Mouse (Mus musculus): ENCODE measurements around the gene Parvb. TPM values are rescaled to one million over a fixed set of nuclear protein-coding genes. Genes with fewer than 3 reads are reported as not detected.

Parvb gene
- polyA plus RNA-seq, 1 experiment from 2014 or later: 2.5 TPM

GRCm38 (mm10) chr15:84312878-84313565 lies 81.2 kb downstream of the Parvb start:
- DNase-seq (ENCODE audit: low spot score) (no peak), ATAC-seq (no peak)
- H3K27me3 ChIP-seq (replicated peaks; ENCODE audit: control insufficient read depth, insufficient read depth, low read length): no peaks in the 10 kb centered on the region
- H3K4me2 ChIP-seq (ENCODE audit: low read length): no peak overlapping the region
- WGBS: 56% methylated on average over 9 of the region's 10 CpGs
- H3K4me3 ChIP-seq (ENCODE audit: low read depth, low read length): no peak overlapping the region
- no peak overlapping the region for H3K27ac ChIP-seq (ENCODE audit: low read depth, low read length)
- H3K9me3 ChIP-seq (replicated peaks; ENCODE audit: control insufficient read depth, low read length): no peaks in the 10 kb centered on the region
- H3K36me3 ChIP-seq (ENCODE audit: control insufficient read depth, insufficient read depth, low read length): no peaks in the 10 kb centered on the region
- H3K9ac ChIP-seq (ENCODE audit: low read length): no peak overlapping the region
- peaks cover 28% of the 10 kb centered on the region for H3K4me1 ChIP-seq (ENCODE audit: control insufficient read depth, insufficient read depth, low read length)

- no peak overlapping the region for H3K4me2 ChIP-seq (ENCODE audit: low read length)
- H3K4me1 ChIP-seq (ENCODE audit: control insufficient read depth, insufficient read depth, low read length): peaks cover 28% of the 10 kb centered on the region
- DNase-seq (ENCODE audit: low spot score): no peak
- no peaks in the 10 kb centered on the region for H3K27me3 ChIP-seq (replicated peaks; ENCODE audit: control insufficient read depth, insufficient read depth, low read length)
- 23% methylated on average over 9 of the region's 9 CpGs for WGBS
- no peaks in the 10 kb centered on the region for H3K9me3 ChIP-seq (replicated peaks; ENCODE audit: control insufficient read depth, low read length)
- no peak for ATAC-seq
- H3K27ac ChIP-seq (ENCODE audit: low read depth, low read length): 0 out of 2 replicates have a peak overlapping the region, but pooled peaks have one; percentile 14
- no peak overlapping the region for H3K9ac ChIP-seq (ENCODE audit: low read length)
- H3K4me3 ChIP-seq (ENCODE audit: low read depth, low read length): no peak overlapping the region
- no peaks in the 10 kb centered on the region for H3K36me3 ChIP-seq (ENCODE audit: control insufficient read depth, insufficient read depth, low read length)
These were observed 81.7 kb downstream of the Parvb start for GRCm38 (mm10) chr15:84313566-84313878.

- no peak overlapping the region for H3K4me3 ChIP-seq (ENCODE audit: low read depth, low read length)
- 12% methylated on average over 18 of the region's 18 CpGs for WGBS
- H3K9ac ChIP-seq (ENCODE audit: low read length): peak overlapping the region; percentile 29; the same call in 1 of the 2 replicates
- H3K27me3 ChIP-seq (replicated peaks; ENCODE audit: control insufficient read depth, insufficient read depth, low read length): no peaks in the 10 kb centered on the region
- ATAC-seq: no peak
- DNase-seq (ENCODE audit: low spot score): no peak
- H3K27ac ChIP-seq (ENCODE audit: low read depth, low read length): peak overlapping the region; percentile 27; the same call in 1 of the 2 replicates
- no peaks in the 10 kb centered on the region for H3K36me3 ChIP-seq (ENCODE audit: control insufficient read depth, insufficient read depth, low read length)
- H3K4me1 ChIP-seq (ENCODE audit: control insufficient read depth, insufficient read depth, low read length): peaks cover 28% of the 10 kb centered on the region
- H3K9me3 ChIP-seq (replicated peaks; ENCODE audit: control insufficient read depth, low read length): no peaks in the 10 kb centered on the region
- H3K4me2 ChIP-seq (ENCODE audit: low read length): no peak overlapping the region
These were observed 82.7 kb downstream of the Parvb start for GRCm38 (mm10) chr15:84314420-84315080.

DNA sequence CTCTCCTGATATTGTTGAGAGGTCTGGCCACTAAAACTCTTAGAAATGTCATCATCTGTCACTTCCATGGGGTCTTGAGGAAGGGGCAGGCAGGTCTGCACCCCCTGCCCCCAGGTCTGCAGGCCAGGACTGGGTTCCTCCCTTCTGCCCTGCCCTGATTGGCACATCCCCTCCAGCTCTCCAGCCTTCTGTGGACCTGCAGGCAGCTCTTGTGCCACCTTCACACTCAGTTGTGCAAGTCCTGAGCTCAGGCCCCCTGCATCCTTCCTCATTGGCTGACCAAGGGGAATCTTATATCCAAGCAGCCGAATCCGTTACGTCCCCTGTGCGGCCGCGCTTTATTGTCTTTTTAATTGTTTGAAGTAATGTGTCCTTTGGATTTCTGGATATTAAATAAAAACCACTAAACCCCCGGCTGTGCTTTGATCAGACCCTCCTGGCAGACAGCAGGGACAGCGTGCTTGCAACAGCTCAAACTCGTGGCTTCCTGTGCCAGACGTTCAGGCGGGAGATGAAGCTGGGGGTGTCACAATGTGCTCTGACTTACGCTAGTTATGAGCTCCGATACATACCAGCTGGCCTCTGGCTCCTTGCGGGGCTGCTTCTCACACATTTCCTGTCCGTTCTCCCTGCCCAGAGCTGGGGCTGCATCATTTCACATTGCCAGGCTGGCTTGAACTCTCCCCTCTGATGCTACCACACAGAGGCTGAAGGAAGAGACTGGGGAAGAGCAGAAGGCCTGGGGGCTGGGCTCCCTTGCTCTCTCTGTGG lies 83.6 kb downstream of the Parvb start:
- ATAC-seq: no peak; the same call in 1 of the 2 replicates
- Histone ChIP-seq H3K27me3 (replicated peaks; ENCODE audit: control insufficient read depth, insufficient read depth, low read length) (no peaks in the 10 kb centered on the region), H3K9me3 (replicated peaks; ENCODE audit: control insufficient read depth, low read length) (no peaks in the 10 kb centered on the region), H3K27ac (ENCODE audit: low read depth, low read length) (no peak overlapping the region), H3K4me1 (ENCODE audit: control insufficient read depth, insufficient read depth, low read length) (peaks cover 27% of the 10 kb centered on the region), H3K9ac (ENCODE audit: low read length) (no peak overlapping the region), H3K36me3 (ENCODE audit: control insufficient read depth, insufficient read depth, low read length) (no peaks in the 10 kb centered on the region), H3K4me2 (ENCODE audit: low read length) (no peak overlapping the region), H3K4me3 (ENCODE audit: low read depth, low read length) (no peak overlapping the region)
- WGBS: 58% methylated on average over 15 of the region's 15 CpGs
- DNase-seq (ENCODE audit: low spot score): peak; percentile 61

GRCm38 (mm10) chr15:84319393-84319792 lies 87.5 kb downstream of the Parvb start:
- no peaks in the 10 kb centered on the region for H3K9me3 ChIP-seq (replicated peaks; ENCODE audit: control insufficient read depth, low read length)
- WGBS: 96% methylated on average over 4 of the region's 4 CpGs
- DNase-seq (ENCODE audit: low spot score): no peak
- no peak overlapping the region for H3K9ac ChIP-seq (ENCODE audit: low read length)
- ATAC-seq: no peak
- H3K27ac ChIP-seq (ENCODE audit: low read depth, low read length): no peak overlapping the region
- H3K4me1 ChIP-seq (ENCODE audit: control insufficient read depth, insufficient read depth, low read length): peaks cover 14% of the 10 kb centered on the region; the same call in 1 of the 2 replicates
- no peak overlapping the region for H3K4me2 ChIP-seq (ENCODE audit: low read length)
- H3K4me3 ChIP-seq (ENCODE audit: low read depth, low read length): no peak overlapping the region
- no peaks in the 10 kb centered on the region for H3K27me3 ChIP-seq (replicated peaks; ENCODE audit: control insufficient read depth, insufficient read depth, low read length)
- H3K36me3 ChIP-seq (ENCODE audit: control insufficient read depth, insufficient read depth, low read length): no peaks in the 10 kb centered on the region

GRCm38 (mm10) chr15:84321544-84322174 lies 89.8 kb downstream of the Parvb start:
- H3K36me3 ChIP-seq (ENCODE audit: control insufficient read depth, insufficient read depth, low read length): no peaks in the 10 kb centered on the region
- no peaks in the 10 kb centered on the region for H3K9me3 ChIP-seq (replicated peaks; ENCODE audit: control insufficient read depth, low read length)
- no peak overlapping the region for H3K4me2 ChIP-seq (ENCODE audit: low read length)
- WGBS: 80% methylated on average over 8 of the region's 8 CpGs
- peak; percentile 60 for DNase-seq (ENCODE audit: low spot score)
- peaks cover 5% of the 10 kb centered on the region; the same call in 1 of the 2 replicates for H3K4me1 ChIP-seq (ENCODE audit: control insufficient read depth, insufficient read depth, low read length)
- no peak overlapping the region for H3K9ac ChIP-seq (ENCODE audit: low read length)
- peak; percentile 50; the same call in 1 of the 2 replicates for ATAC-seq
- no peaks in the 10 kb centered on the region for H3K27me3 ChIP-seq (replicated peaks; ENCODE audit: control insufficient read depth, insufficient read depth, low read length)
- H3K4me3 ChIP-seq (ENCODE audit: low read depth, low read length): no peak overlapping the region
- no peak overlapping the region for H3K27ac ChIP-seq (ENCODE audit: low read depth, low read length)

DNA sequence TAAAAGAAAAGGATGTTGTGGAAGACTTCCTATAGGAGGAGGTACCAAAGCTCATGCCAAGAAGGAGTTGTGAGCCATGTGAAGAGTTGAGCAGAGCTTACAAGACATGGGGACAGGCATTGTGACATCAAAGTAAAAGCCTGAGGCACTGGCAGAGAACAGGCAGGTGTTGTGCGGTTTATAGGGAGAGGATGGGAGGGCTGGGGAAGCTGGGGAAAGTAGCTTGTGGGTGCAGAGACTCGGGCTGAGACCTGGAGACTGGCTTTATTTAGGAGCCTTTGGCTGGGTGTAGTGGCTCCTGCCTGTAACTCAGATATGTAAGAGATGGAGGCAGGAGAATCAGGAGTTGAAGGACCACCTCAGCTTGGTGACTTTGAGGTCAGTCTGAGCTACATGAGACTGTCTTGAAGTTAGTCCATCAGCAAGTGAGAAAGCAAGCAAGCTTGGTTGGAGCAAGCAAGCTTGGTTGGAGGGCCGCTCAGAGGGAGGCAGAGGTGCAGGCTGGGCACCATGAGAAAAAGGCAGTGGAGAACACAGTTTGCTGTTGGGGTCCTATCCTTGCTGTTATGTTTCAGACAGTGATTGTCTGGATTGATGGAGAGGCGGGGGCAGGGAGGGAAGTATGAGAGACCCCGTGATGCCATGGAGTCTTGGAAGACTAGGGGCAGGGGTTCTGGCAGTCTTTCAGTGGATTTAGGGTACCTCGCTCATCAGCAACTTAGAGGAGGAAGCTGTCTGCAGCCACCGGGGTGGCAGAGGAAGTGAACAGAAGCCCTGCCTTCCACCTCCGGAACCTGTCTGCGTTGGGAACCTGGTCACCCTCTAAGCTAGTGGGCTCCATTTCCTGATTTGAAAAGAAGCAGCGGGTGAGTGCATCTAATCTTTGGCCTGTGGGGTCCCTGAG lies 92.4 kb downstream of the Parvb start, which contains the start of gene Parvg:
TSS of gene Parvg (plus strand) at position 61 of the 904 bp plus-strand sequence.
- 81% methylated on average over 10 of the region's 10 CpGs for WGBS
- no peak within 1 kb of the TSS for H3K9ac ChIP-seq (ENCODE audit: low read length)
- H3K4me3 ChIP-seq (ENCODE audit: low read depth, low read length): no peak within 1 kb of the TSS
- no peaks in the 10 kb centered on the region for H3K27me3 ChIP-seq (replicated peaks; ENCODE audit: control insufficient read depth, insufficient read depth, low read length)
- peaks cover 5% of the 10 kb centered on the region; the same call in 1 of the 2 replicates for H3K4me1 ChIP-seq (ENCODE audit: control insufficient read depth, insufficient read depth, low read length)
- H3K36me3 ChIP-seq (ENCODE audit: control insufficient read depth, insufficient read depth, low read length): no peaks in the 10 kb centered on the region
- DNase-seq (ENCODE audit: low spot score) (no peak), ATAC-seq (no peak)
- H3K4me2 ChIP-seq (ENCODE audit: low read length): no peak within 1 kb of the TSS
- H3K9me3 ChIP-seq (replicated peaks; ENCODE audit: control insufficient read depth, low read length): no peaks in the 10 kb centered on the region
- no peak within 1 kb of the TSS for H3K27ac ChIP-seq (ENCODE audit: low read depth, low read length)

Measured in forebrain, embryonic 14.5 days (tissue).